Mouse (Mus musculus) ES-E14 (cell line): ENCODE data around the gene Tpcn2.

Source experiments
- MAFK ChIP-seq: IDR thresholded peaks from 2 replicates; pipeline ENCODE4 v1.6.1; 2014; ENCODE audit warnings: mild to moderate bottlenecking, low read depth, low read length, inconsistent platforms; ENCODE audit not compliant: insufficient read depth
- ZC3H11A ChIP-seq: IDR thresholded peaks from 2 replicates; pipeline ENCODE4 v1.6.1; 2012; ENCODE audit warnings: low read depth, mild to moderate bottlenecking, inconsistent platforms, low read length, borderline replicate concordance

DNA sequence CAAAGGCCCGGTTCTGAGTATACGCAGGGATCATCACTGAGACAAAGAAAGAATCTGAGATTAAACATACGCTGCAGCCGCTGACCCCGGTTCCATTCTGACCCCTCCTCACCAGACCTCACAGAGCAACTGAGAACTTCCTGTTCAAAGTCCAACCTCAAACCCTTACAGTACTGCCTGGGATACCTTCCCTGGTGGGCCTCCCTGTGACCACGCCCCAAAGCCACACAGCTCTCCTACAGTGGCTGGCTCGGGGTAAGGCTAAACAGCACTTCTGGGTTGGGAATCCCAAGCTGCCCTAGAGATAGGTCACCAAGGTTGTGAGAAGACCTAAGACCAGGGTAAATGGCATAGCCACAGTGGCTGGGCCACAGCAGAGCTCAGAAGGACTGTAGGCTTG is 14.9 kb downstream of the Tpcn2 start:
- no peak for TF ChIP-seq MAFK
- TF ChIP-seq ZC3H11A: no peak
